Mouse (Mus musculus) kidney, adult 2 months (tissue): ENCODE results near the gene Arpc1a. TPM values are rescaled to one million over a fixed set of nuclear protein-coding genes. Genes with fewer than 3 reads are reported as not detected.
A peak's percentile ranks its signal among the peaks of the same experiment; 100 is the strongest.

Experiments used
- DNase-seq: peaks from one replicate; pipeline ENCODE4 v3.0.0; 2021
- H3K27ac ChIP-seq: fragments of 200-500 bp; 2 replicates; pipeline ENCODE4 v1.5.1; 2012; ENCODE audit warnings: low read depth, low read length, control low read depth, inconsistent platforms; ENCODE audit not compliant: insufficient read depth
- H3K27me3 ChIP-seq: fragments of 200-500 bp; replicated peaks from 2 replicates; pipeline ENCODE4 v1.6.1; 2012; ENCODE audit warnings: mild to moderate bottlenecking, moderate library complexity, low read length, inconsistent platforms; ENCODE audit not compliant: control insufficient read depth, insufficient read depth
- H3K36me3 ChIP-seq: fragments of 200-500 bp; 2 replicates; pipeline ENCODE4 v1.6.1; 2012; ENCODE audit warnings: mild to moderate bottlenecking, moderate library complexity, low read length, inconsistent platforms; ENCODE audit not compliant: control insufficient read depth, insufficient read depth
- H3K4me1 ChIP-seq: fragments of 200-500 bp; 2 replicates; pipeline ENCODE4 v1.6.1; 2011; ENCODE audit warnings: low read length; ENCODE audit not compliant: control insufficient read depth, insufficient read depth
- H3K4me3 ChIP-seq: fragments of 200-500 bp; 2 replicates; pipeline ENCODE4 v1.5.1; 2011; ENCODE audit warnings: mild to moderate bottlenecking, low read depth, low read length, control low read depth; ENCODE audit not compliant: insufficient read depth
- CTCF ChIP-seq: fragments of 200-500 bp; conservative IDR thresholded peaks from 2 replicates; pipeline ENCODE4 v1.5.1; 2011; ENCODE audit warnings: low read depth, mild to moderate bottlenecking, control low read depth, low read length, moderate library complexity, mixed read lengths; ENCODE audit not compliant: insufficient read depth, insufficient read length
- POLR2A ChIP-seq: fragments of 200-500 bp; IDR thresholded peaks from one replicate; pipeline ENCODE4 v1.6.1; 2011; ENCODE audit warnings: low read depth, low read length, control low read depth
- WGBS: fragments of 180-500 bp; shearing (Covaris S2); methylation state at CpG from one replicate; pipeline ENCODE4 v1.1.7; 2018; 5-methylcytosine and 5-hydroxymethylcytosine counted together
- polyA plus RNA-seq: library from polyadenylated mRNA; depleted of rRNA; stranded (reverse); fragments of >200 nt; gene quantifications from 2 replicates; pipeline ENCODE4 v1.2.3, GENCODE M21; 2012

Gene Arpc1a
- polyA plus RNA-seq, 1 experiment: 141 TPM

GRCm38 (mm10) chr5:145114606-145115473 lies 31.2 kb downstream of the Arpc1a start:
- H3K4me1 ChIP-seq: peaks cover 3% of the 10 kb centered on the region; the same call in 1 of the 2 replicates
- H3K36me3 ChIP-seq: no peaks in the 10 kb centered on the region
- no peaks in the 10 kb centered on the region for H3K27me3 ChIP-seq
- DNase-seq: peak; percentile 69
- H3K4me3 ChIP-seq: peak overlapping the region; percentile 82
- 11% methylated on average over 40 of the region's 40 CpGs for WGBS
- TF ChIP-seq CTCF (no peak), POLR2A (no peak)
- H3K27ac ChIP-seq: peak overlapping the region; percentile 86

- 79% methylated on average over 5 of the region's 5 CpGs for WGBS
- peaks cover 3% of the 10 kb centered on the region; the same call in 1 of the 2 replicates for H3K4me1 ChIP-seq
Observed at GRCm38 (mm10) chr5:145115736-145116135, 32.1 kb downstream of the Arpc1a start.

GRCm38 (mm10) chr5:145116316-145116715 lies 32.7 kb downstream of the Arpc1a start:
- no peak overlapping the region for H3K4me3 ChIP-seq
- H3K36me3 ChIP-seq: no peaks in the 10 kb centered on the region
- peak overlapping the region; percentile 84 for H3K27ac ChIP-seq
- DNase-seq: peak; percentile 92
- no peaks in the 10 kb centered on the region for H3K27me3 ChIP-seq
- H3K4me1 ChIP-seq: peaks cover 3% of the 10 kb centered on the region; the same call in 1 of the 2 replicates
- 25% methylated on average over 4 of the region's 4 CpGs for WGBS
- no peak for TF ChIP-seq POLR2A
- no peak for TF ChIP-seq CTCF

More at GRCm38 (mm10) chr5:145115736-145116135, 32.1 kb downstream of the Arpc1a start:
- DNase-seq: no peak
- Histone ChIP-seq H3K27ac (peak overlapping the region; percentile 84), H3K36me3 (no peaks in the 10 kb centered on the region), H3K4me3 (no peak overlapping the region), H3K27me3 (no peaks in the 10 kb centered on the region)
- TF ChIP-seq POLR2A (no peak), CTCF (no peak)

GRCm38 (mm10) chr5:145116916-145117315 lies 33.3 kb downstream of the Arpc1a start:
- H3K4me3 ChIP-seq: no peak overlapping the region
- 48% methylated on average over 10 of the region's 10 CpGs for whole genome bisulfite sequencing
- peaks cover 3% of the 10 kb centered on the region; the same call in 1 of the 2 replicates for H3K4me1 ChIP-seq
- H3K27me3 ChIP-seq: no peaks in the 10 kb centered on the region
- peak; percentile 68 for DNase-seq
- peak overlapping the region; percentile 71 for H3K27ac ChIP-seq
- TF ChIP-seq POLR2A (no peak), CTCF (peak; percentile 59)
- H3K36me3 ChIP-seq: no peaks in the 10 kb centered on the region

GRCm38 (mm10) chr5:145118005-145118404 lies 34.4 kb downstream of the Arpc1a start:
- Histone ChIP-seq H3K27me3 (no peaks in the 10 kb centered on the region), H3K4me1 (peaks cover 3% of the 10 kb centered on the region; the same call in 1 of the 2 replicates), H3K4me3 (no peak overlapping the region), H3K36me3 (no peaks in the 10 kb centered on the region), H3K27ac (peak overlapping the region; percentile 4; the same call in 1 of the 2 replicates)
- DNase-seq: peak; percentile 59
- no peak for TF ChIP-seq POLR2A
- 33% methylated on average over 6 of the region's 6 CpGs for WGBS

GRCm38 (mm10) chr5:145118461-145118860 lies 34.8 kb downstream of the Arpc1a start:
- Histone ChIP-seq H3K4me3 (no peak overlapping the region), H3K27ac (peak overlapping the region; percentile 4; the same call in 1 of the 2 replicates), H3K4me1 (peaks cover 3% of the 10 kb centered on the region; the same call in 1 of the 2 replicates), H3K27me3 (no peaks in the 10 kb centered on the region), H3K36me3 (no peaks in the 10 kb centered on the region)
- TF ChIP-seq CTCF (no peak), POLR2A (no peak)
- no peak for DNase-seq
- WGBS: 83% methylated on average over 5 of the region's 5 CpGs

- peaks cover 3% of the 10 kb centered on the region; the same call in 1 of the 2 replicates for H3K4me1 ChIP-seq
- TF ChIP-seq POLR2A: no peak
- peak; percentile 55 for TF ChIP-seq CTCF
- H3K36me3 ChIP-seq: no peaks in the 10 kb centered on the region
- H3K4me3 ChIP-seq: no peak overlapping the region
- peak; percentile 22 for DNase-seq
- no peaks in the 10 kb centered on the region for H3K27me3 ChIP-seq
- 99% methylated on average over 2 of the region's 2 CpGs for WGBS
- H3K27ac ChIP-seq: no peak overlapping the region
Observed at GRCm38 (mm10) chr5:145119385-145119784, 35.8 kb downstream of the Arpc1a start.

- DNase-seq: no peak
- Histone ChIP-seq H3K27ac (no peak overlapping the region), H3K27me3 (no peaks in the 10 kb centered on the region), H3K4me1 (no peaks in the 10 kb centered on the region), H3K4me3 (no peak overlapping the region), H3K36me3 (no peaks in the 10 kb centered on the region)
- TF ChIP-seq POLR2A: no peak
- no peak for TF ChIP-seq CTCF
- 48% methylated on average over 7 of the region's 7 CpGs for WGBS
Observed at GRCm38 (mm10) chr5:145120921-145121320, 37.3 kb downstream of the Arpc1a start.
